Mouse (Mus musculus) urinary bladder, adult 2 months (tissue): ENCODE data around the gene Acvr1b. TPM values are rescaled to one million over a fixed set of nuclear protein-coding genes. Genes with fewer than 3 reads are reported as not detected.

Source experiments
- DNase-seq: peaks from one replicate; pipeline ENCODE4 v3.0.0; 2022; ENCODE audit warnings: low spot score
- polyA plus RNA-seq: library from polyadenylated mRNA; depleted of rRNA; stranded (reverse); fragments of >200 nt; gene quantifications from 2 replicates; pipeline ENCODE4 v1.2.3, GENCODE M21; 2012

Acvr1b gene
- polyA plus RNA-seq, 1 experiment: 24.8 TPM

- no peak for DNase-seq
These were observed 27.5 kb upstream of the Acvr1b start for GRCm38 (mm10) chr15:101146100-101146965.

GRCm38 (mm10) chr15:101147115-101147909, 26.6 kb upstream of the Acvr1b start:
- DNase-seq: no peak

- DNase-seq: no peak
These were observed 26.0 kb upstream of the Acvr1b start for GRCm38 (mm10) chr15:101147910-101148273.

GRCm38 (mm10) chr15:101148604-101149003, 25.3 kb upstream of the Acvr1b start:
- no peak for DNase-seq

- no peak for DNase-seq
These were observed 22.2 kb upstream of the Acvr1b start for GRCm38 (mm10) chr15:101151409-101152261.

GRCm38 (mm10) chr15:101154700-101155616, 18.9 kb upstream of the Acvr1b start:
- no peak for DNase-seq

GRCm38 (mm10) chr15:101160128-101160527, 13.7 kb upstream of the Acvr1b start:
- no peak for DNase-seq

- no peak for DNase-seq
These were observed 13.3 kb upstream of the Acvr1b start for GRCm38 (mm10) chr15:101160591-101160990.

GRCm38 (mm10) chr15:101161534-101161933, 12.3 kb upstream of the Acvr1b start:
- no peak for DNase-seq

- no peak for DNase-seq
These were observed 10.8 kb upstream of the Acvr1b start for GRCm38 (mm10) chr15:101163056-101163458.

GRCm38 (mm10) chr15:101163854-101164253, 10.0 kb upstream of the Acvr1b start:
- DNase-seq: no peak

GRCm38 (mm10) chr15:101164291-101164690, 9.6 kb upstream of the Acvr1b start:
- DNase-seq: no peak

GRCm38 (mm10) chr15:101165658-101166437, 8.0 kb upstream of the Acvr1b start:
- no peak for DNase-seq

GRCm38 (mm10) chr15:101167553-101167952, 6.3 kb upstream of the Acvr1b start:
- DNase-seq: no peak

GRCm38 (mm10) chr15:101169910-101170309, 4.0 kb upstream of the Acvr1b start:
- no peak for DNase-seq

- DNase-seq: no peak
These were observed 3.4 kb upstream of the Acvr1b start for GRCm38 (mm10) chr15:101170413-101170980.

- no peak for DNase-seq
These were observed 2.6 kb upstream of the Acvr1b start for GRCm38 (mm10) chr15:101171272-101171671.

- DNase-seq: no peak
These were observed 1.9 kb upstream of the Acvr1b start for GRCm38 (mm10) chr15:101172016-101172415.

- DNase-seq: no peak
These were observed 645 bp downstream of the Acvr1b start for GRCm38 (mm10) chr15:101174294-101175130.
